Mouse (Mus musculus) hindbrain, embryonic 10.5 days (tissue): ENCODE measurements around the gene Neurog2. TPM values are rescaled to one million over a fixed set of nuclear protein-coding genes. Genes with fewer than 3 reads are reported as not detected.

Source experiments
- DNase-seq: peaks from one replicate; pipeline ENCODE4 v3.0.0-alpha.2; 2017; ENCODE audit warnings: low spot score
- H3K27ac ChIP-seq: fragments of 300-500 bp; sonication (generic); 2 replicates; pipeline ENCODE4 v1.5.1; 2016; ENCODE audit warnings: mild to moderate bottlenecking, moderate library complexity
- H3K27me3 ChIP-seq: fragments of 300-500 bp; sonication (generic); 2 replicates; pipeline ENCODE4 v1.6.1; 2016; ENCODE audit warnings: mild to moderate bottlenecking; ENCODE audit not compliant: poor library complexity, insufficient read depth, severe bottlenecking
- H3K36me3 ChIP-seq: fragments of 300-500 bp; sonication (generic); 2 replicates; pipeline ENCODE4 v1.6.1; 2016; ENCODE audit warnings: mild to moderate bottlenecking, moderate library complexity
- H3K4me1 ChIP-seq: fragments of 300-500 bp; sonication (generic); replicated peaks from 2 replicates; pipeline ENCODE4 v1.6.1; 2016; ENCODE audit warnings: mild to moderate bottlenecking
- H3K4me3 ChIP-seq: fragments of 300-500 bp; sonication (generic); 2 replicates; pipeline ENCODE4 v1.5.1; 2016; ENCODE audit warnings: mild to moderate bottlenecking, moderate library complexity
- H3K9me3 ChIP-seq: fragments of 300-500 bp; sonication (generic); 2 replicates; pipeline ENCODE4 v1.6.1; 2016; ENCODE audit warnings: mild to moderate bottlenecking, moderate library complexity
- WGBS: fragments of 180-500 bp; shearing (Covaris S2); methylation state at CpG from one replicate; pipeline ENCODE4 v1.1.7; 2016; 5-methylcytosine and 5-hydroxymethylcytosine counted together
- polyA plus RNA-seq: library from polyadenylated mRNA; unstranded; fragments of >200 nt; fragmentation: Nextera tagmentation; extraction: Ambion mirVana; gene quantifications from 2 replicates; pipeline ENCODE4 v1.2.1, GENCODE M21; 2016

Neurog2 gene
- 19.9 and 50.0 TPM in 2 replicates for polyA plus RNA-seq

DNA sequence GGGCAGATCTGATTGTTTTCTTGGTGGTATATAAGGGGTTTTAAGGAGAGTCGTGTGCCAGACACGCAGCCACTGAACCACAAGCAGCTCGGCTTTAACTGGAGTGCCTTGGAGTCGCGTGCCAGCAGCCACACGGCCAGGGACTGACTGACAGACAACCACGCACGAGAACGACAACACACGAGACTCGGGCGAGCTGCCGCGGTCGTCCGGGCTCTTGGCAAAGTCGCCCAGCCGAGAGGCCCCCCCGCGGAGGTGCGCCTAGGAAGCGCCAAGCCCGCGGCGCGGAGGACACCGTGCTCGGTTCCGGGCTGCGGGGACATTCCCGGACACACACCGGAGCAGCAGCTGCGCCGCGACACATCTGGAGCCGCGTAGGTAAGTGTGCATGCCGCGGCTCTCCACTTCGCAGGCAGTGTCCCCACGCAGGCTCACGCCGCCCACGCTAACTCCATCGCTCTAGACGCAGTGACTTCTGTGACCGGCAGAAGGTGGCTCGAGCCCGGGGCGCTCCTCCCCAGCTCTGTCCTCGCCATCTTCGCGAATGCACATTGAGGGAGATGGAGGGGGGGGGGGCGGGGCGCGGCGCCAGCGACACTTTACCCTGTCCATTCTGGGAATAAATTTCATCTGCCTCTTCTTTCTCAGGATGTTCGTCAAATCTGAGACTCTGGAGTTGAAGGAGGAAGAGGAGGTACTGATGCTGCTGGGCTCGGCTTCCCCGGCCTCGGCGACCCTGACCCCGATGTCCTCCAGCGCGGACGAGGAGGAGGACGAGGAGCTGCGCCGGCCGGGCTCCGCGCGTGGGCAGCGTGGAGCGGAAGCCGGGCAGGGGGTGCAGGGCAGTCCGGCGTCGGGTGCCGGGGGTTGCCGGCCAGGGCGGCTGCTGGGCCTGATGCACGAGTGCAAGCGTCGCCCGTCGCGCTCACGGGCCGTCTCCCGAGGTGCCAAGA is at the start of gene Neurog2:
Gene Neurog2 (plus strand): TSS at position 56 of the 953 bp plus-strand sequence.
- Histone ChIP-seq H3K9me3 (no peaks in the 10 kb centered on the region), H3K27ac (peak within 1 kb of the TSS; percentile 87), H3K4me1 (peaks cover 64% of the 10 kb centered on the region), H3K27me3 (peaks cover 100% of the 10 kb centered on the region), H3K4me3 (peak within 1 kb of the TSS; percentile 62), H3K36me3 (no peaks in the 10 kb centered on the region)
- peak; percentile 70 for DNase-seq
- WGBS: under 1% methylated on average over 92 of the region's 92 CpGs

DNA sequence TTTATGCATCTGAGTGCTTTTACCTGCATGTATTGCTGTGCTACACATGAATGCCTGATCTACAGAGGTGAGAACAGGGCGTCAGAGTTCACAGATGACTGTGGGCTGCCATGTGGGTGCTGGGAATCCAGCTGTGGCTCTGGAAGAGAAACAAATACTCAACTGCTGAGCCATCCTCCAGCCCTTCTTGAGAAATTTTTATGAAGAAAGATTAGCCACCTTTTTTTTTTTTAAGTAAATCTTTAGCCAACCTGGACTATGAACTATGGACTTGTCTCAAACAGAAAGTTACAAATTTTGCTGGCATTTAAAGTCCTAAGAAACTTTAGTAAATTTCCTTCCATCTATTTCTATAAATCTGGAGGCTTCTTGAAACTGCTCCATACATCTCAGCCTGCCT is 35.8 kb upstream of the Neurog2 start:
- no peak overlapping the region for H3K27ac ChIP-seq
- DNase-seq: no peak
- peaks cover 73% of the 10 kb centered on the region for H3K36me3 ChIP-seq
- no peaks in the 10 kb centered on the region for H3K4me1 ChIP-seq
- 85% methylated on average over 1 of the region's 1 CpGs for WGBS
- H3K4me3 ChIP-seq: no peak overlapping the region
- H3K9me3 ChIP-seq: no peaks in the 10 kb centered on the region
- no peaks in the 10 kb centered on the region for H3K27me3 ChIP-seq

DNA sequence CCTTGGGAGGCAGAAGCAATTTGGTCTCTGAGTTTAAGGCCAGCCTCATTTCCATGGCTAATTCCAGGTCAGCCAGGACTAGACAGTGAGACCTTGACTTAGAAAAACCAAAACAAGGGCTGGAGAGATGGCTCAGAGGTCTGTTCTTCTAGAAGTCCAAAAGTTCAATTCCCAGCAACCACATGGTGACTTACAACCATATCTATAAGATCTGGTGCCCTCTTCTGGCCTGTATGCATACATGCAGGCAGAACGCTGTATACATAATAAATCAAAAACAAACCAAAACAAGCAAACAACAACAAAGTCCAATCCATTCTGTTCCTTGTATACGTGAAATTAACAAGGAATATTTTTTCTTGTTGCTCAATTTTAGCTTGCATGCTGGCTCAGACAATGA is 24.8 kb upstream of the Neurog2 start:
- Histone ChIP-seq H3K4me3 (no peak overlapping the region), H3K27ac (no peak overlapping the region), H3K9me3 (no peaks in the 10 kb centered on the region), H3K27me3 (no peaks in the 10 kb centered on the region), H3K36me3 (peaks cover 87% of the 10 kb centered on the region), H3K4me1 (no peaks in the 10 kb centered on the region)
- WGBS: 94% methylated on average over 2 of the region's 2 CpGs
- DNase-seq: no peak

DNA sequence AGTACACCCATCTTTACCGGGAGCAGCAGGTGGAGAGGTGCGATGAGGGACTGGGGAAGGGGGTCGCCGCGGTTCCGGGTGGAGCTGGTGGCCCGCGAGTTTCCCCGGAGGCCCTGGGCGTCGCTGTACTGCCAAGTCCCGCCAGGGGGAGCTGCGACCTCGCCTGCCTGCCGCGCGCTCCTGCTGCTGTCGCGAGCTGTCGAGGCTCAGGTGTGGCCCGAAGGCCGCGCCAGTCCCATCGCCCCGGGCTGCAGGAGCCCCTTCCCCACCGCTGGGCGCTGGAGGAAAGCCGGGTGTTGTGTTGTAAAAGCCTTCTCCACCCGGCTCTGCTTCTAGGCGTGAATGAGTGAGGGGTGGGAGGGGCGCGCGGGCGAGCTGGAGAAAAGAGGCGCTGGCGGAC is 7.6 kb upstream of the Neurog2 start:
- Histone ChIP-seq H3K27me3 (peaks cover 83% of the 10 kb centered on the region), H3K9me3 (no peaks in the 10 kb centered on the region), H3K4me3 (peak overlapping the region; percentile 45), H3K27ac (peak overlapping the region; percentile 72), H3K4me1 (peaks cover 46% of the 10 kb centered on the region), H3K36me3 (no peaks in the 10 kb centered on the region)
- 1% methylated on average over 36 of the region's 36 CpGs for WGBS
- DNase-seq: peak; percentile 86

DNA sequence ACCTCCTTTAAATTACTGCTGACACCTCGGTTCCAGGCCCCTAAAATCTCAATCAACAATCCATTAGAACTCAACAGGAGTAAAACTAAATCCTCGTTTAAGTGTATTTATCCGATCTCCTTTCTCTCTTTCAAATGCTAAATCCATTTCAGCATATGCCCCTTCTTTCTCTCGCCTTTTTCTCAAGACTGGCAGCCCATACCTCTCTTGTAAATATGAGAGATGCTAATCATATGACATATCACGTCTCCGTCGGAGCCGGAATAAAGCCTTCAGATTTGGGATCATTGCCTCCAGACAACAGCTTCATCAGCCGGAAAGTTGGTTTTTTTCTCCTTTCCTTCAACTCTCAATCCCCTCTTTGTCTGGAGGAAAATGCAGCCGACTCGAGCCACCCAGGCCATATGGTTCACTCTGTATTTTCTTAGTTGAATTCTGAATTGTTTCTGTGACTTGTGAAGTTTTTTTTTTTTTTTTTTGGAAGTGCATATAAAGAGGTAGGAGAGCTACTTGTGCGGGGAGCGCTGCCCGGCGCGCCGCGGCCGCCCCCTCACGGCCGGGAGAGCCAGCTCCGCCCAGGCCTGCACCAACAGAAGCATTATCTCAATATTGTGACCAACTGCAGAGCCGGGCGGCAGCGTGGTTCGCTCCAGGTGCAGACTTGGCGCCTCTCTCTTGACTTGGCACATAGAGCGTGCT is 7.1 kb upstream of the Neurog2 start:
- peak overlapping the region; percentile 45 for H3K4me3 ChIP-seq
- no peaks in the 10 kb centered on the region for H3K9me3 ChIP-seq
- peak overlapping the region; percentile 72; the same call in 1 of the 2 replicates for H3K27ac ChIP-seq
- peaks cover 89% of the 10 kb centered on the region for H3K27me3 ChIP-seq
- peak; percentile 69 for DNase-seq
- no peaks in the 10 kb centered on the region for H3K36me3 ChIP-seq
- under 1% methylated on average over 28 of the region's 28 CpGs for WGBS
- peaks cover 49% of the 10 kb centered on the region for H3K4me1 ChIP-seq

DNA sequence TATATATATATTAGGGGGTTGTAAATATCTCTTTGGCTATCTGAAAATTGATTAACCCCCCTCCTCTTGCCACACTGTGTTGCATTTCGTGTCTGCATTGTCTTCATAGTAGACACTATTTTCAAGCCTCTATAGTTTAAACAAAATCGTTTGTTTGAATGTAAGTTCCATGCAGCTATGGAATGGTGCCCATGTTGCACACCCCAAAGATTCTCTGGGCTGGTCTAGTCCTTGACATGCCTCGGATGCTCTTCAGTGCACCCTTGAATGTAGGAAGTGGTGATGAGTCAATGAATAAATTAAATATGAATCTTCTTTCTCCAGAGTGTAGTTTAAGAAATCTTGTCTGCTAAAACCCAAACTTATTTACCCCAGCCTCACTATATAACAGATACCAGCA is 6.4 kb upstream of the Neurog2 start:
- DNase-seq: no peak
- H3K9me3 ChIP-seq: no peaks in the 10 kb centered on the region
- WGBS: 8% methylated on average over 3 of the region's 3 CpGs
- H3K27me3 ChIP-seq: peaks cover 96% of the 10 kb centered on the region
- H3K4me3 ChIP-seq: no peak overlapping the region
- peaks cover 56% of the 10 kb centered on the region for H3K4me1 ChIP-seq
- H3K27ac ChIP-seq: peak overlapping the region; percentile 75; the same call in 1 of the 2 replicates
- no peaks in the 10 kb centered on the region for H3K36me3 ChIP-seq

DNA sequence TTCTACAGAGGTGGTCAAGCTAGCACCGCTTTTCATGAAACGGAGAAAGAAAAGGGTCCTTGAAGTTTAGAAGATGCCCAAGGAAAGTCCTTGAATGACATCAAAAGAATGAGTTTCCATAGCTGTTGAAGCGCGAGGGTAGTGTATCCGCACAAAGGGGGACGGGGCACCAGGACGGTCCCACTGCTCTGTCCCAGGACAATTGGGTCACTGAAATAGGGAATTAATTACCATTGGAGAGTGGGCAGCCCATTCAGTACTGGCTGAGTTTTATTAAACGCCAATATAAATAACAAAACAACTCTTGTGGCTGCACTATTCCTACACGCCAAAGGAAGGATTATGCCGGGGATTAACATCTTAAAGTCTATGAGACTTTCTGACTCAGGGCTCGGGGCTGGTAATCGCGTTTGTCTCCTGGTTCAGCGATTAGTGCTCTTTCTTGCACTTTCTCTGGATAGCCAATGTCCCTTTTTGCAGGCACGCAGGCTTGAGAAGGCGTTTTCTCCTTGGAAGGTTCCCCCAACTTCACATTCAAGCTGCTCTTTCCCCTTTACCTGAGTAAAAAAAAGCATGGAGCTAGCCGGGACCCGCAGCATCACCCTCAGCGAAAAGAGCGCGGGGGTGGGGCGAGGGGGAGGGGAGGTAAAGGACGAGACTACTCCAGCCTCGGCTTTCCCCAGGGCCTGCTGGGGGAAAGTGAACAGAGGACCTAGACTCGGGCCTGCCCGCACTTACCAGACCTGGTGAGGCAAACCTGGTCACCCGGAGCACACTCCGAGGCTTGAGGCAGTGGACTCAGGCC is 5.6 kb upstream of the Neurog2 start:
- H3K36me3 ChIP-seq: no peaks in the 10 kb centered on the region
- H3K9me3 ChIP-seq: no peaks in the 10 kb centered on the region
- H3K4me1 ChIP-seq: peaks cover 64% of the 10 kb centered on the region
- WGBS: under 1% methylated on average over 28 of the region's 28 CpGs
- DNase-seq: peak; percentile 65
- H3K27ac ChIP-seq: peak overlapping the region; percentile 75
- peak overlapping the region; percentile 32 for H3K4me3 ChIP-seq
- H3K27me3 ChIP-seq: peaks cover 100% of the 10 kb centered on the region

DNA sequence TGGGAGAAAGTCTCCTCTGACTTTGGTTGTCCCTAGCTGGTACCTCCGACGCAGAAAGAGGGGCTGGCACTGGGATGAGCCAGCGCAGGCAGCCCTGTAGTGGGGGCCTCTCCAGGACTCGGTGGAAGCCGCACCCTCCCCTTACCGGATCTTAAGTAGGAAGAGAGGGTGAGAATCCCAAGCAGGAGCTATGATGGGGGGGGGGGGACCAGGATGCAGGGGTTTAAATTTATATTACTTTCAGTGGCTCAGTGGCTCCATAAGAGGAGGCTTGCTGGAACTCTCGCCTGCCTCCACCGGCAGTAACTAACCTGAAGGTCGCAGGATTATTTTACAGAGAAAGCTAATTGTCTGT is 5.0 kb upstream of the Neurog2 start:
- under 1% methylated on average over 9 of the region's 9 CpGs for WGBS
- peaks cover 100% of the 10 kb centered on the region for H3K27me3 ChIP-seq
- no peak for DNase-seq
- H3K4me3 ChIP-seq: peak overlapping the region; percentile 32
- H3K27ac ChIP-seq: peak overlapping the region; percentile 75
- no peaks in the 10 kb centered on the region for H3K36me3 ChIP-seq
- H3K4me1 ChIP-seq: peaks cover 70% of the 10 kb centered on the region
- no peaks in the 10 kb centered on the region for H3K9me3 ChIP-seq

DNA sequence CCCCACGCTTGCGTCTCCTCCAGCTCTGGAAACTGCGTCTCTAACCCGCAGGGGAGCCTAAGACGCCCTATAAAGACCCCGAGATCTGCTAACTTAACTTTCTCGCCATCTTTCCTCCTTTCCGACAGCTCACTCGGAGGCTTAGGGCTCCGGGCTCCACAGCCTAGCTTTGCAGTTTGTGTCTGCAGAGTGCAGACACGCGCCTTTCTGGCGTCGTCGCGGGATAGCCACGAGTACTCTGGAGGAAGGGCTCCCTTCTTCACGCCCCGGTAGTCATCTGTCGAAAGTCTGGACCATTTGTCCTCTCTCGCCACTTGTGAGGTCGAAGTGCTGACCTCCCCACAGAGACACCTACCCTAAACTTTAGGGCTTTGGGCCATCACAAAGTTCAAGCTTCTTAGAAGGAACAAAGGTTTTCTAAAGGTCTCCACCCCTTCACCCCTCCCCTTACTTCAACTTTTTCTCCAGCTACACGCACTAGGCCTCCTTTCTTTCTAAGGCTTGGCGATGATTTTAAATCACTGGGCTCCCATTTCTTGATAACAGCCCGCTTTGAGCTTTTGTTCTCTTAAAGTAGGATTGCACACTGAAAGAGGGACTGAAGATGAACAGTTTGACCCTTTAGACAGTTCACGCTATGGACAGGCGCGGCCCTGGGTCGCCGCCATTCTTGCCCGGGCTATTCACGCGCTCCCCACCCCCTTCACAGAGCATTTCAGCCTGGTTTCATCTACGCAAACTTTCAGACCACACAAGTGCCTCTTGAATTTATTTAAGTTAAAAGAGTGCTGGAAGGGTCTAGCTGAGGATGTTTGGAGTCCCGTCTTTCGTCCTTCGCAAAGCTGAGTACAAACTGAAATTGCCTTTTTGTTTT is 4.4 kb upstream of the Neurog2 start:
- H3K4me3 ChIP-seq: peak overlapping the region; percentile 32
- H3K4me1 ChIP-seq: peaks cover 76% of the 10 kb centered on the region
- peak overlapping the region; percentile 75; the same call in 1 of the 2 replicates for H3K27ac ChIP-seq
- H3K9me3 ChIP-seq: no peaks in the 10 kb centered on the region
- H3K36me3 ChIP-seq: no peaks in the 10 kb centered on the region
- H3K27me3 ChIP-seq: peaks cover 100% of the 10 kb centered on the region
- under 1% methylated on average over 37 of the region's 37 CpGs for WGBS
- peak; percentile 70 for DNase-seq

DNA sequence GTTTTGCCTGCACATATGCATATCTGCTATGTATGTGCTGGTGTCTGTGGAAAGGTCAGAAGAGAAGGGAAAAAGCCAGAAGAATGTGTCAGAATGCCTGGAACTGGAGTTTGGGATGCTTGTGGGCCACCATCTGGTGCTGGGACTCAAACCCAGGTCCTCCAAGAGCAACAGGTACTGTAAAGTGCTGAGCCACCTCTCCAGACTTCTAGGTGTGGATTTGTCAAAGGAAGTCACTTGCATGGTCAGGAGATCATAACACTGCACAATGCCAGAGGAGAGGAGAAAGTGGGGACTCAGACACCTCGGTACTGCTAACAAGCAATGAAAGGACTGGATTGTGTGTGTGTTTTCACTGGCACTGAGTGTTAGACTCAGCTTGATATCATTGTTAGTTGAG is 2.7 kb upstream of the Neurog2 start:
- whole genome bisulfite sequencing: 6% methylated on average over 1 of the region's 1 CpGs
- Histone ChIP-seq H3K36me3 (no peaks in the 10 kb centered on the region), H3K27ac (no peak overlapping the region), H3K9me3 (no peaks in the 10 kb centered on the region), H3K27me3 (peaks cover 100% of the 10 kb centered on the region), H3K4me1 (peaks cover 90% of the 10 kb centered on the region), H3K4me3 (no peak overlapping the region)
- DNase-seq: no peak

DNA sequence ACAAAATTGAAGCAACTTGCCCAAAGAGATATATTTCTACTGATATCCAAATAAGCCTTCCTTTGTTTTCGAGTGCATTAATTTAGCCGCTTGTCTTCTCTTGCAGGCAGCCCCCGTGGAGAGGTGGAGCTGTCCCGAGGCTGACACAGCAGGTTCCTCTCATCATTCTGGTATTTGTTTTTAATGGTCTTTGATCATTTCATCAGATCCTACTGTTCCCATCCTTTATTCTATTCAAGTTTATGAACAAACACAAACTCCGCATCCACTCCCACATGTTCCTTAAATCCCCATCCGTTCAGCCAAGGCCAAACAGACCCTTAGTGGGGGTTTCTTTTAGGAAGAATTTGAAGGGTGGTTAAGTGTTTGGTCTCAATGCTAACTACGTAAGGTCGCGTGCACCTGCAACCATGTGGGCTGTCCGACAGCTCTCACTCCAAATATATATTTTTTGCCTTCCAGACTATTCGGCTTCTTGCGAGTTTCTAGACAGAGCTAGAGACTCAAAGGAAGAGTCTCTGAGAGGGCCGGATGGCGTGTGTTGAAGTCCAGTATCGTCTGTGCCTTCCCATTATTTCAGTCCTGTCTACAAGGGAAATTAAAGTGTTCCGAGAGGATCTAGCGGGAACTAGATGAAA is 2.1 kb upstream of the Neurog2 start:
- Histone ChIP-seq H3K27me3 (peaks cover 100% of the 10 kb centered on the region), H3K4me3 (0 out of 2 replicates have a peak overlapping the region, but pooled peaks have one; percentile 9), H3K36me3 (no peaks in the 10 kb centered on the region), H3K4me1 (peaks cover 87% of the 10 kb centered on the region), H3K27ac (no peak overlapping the region), H3K9me3 (no peaks in the 10 kb centered on the region)
- 2% methylated on average over 17 of the region's 17 CpGs for WGBS
- DNase-seq: no peak
